In the genomic region with DNA sequence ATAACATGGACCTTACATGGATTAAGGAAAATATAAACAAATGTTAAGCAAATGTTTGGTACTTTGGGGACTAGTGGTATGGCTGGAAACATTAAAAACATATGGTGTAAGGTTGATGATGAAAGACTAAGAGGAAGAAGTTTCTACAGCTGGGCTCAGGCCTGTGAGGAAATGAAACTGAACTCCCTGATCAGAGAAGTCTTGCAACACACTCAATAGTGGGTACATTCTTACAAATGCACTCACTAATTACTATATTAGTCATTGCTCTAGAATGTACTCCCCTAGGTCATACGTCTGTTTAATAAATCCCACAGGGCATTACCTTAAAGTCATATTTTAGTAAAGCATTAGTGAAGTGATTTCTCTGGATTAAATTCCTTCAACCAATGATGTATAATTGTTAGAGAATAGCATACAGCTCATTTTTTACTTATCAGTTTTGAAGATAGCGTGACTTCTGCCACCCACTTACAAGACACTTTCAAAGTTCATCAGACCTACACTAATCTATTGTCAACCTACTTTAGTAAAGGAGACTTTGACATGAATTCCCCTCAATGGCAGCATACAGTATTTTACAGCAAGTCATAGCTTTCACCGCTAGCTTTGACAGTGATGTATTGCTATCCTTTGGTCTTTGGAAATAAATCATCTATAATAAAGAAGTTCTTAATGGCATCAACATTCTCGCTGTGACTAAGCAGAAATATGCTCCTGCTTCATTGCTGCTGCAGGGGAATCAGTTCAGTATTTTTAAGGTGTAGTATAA, we compare ENCODE assay signal across 15 mouse cellular contexts. TPM values are rescaled to one million over a fixed set of nuclear protein-coding genes. Genes with fewer than 3 reads are reported as not detected.
A peak's percentile ranks its signal among the peaks of the same experiment; 100 is the strongest.
DNase-seq lines count a peak whose midpoint lies in the region; ATAC-seq and TF ChIP-seq lines count a peak whose summit lies in the region.
"Had no signal": no experiment of that assay in that cellular context is flagged by ENCODE, and none has a peak within 500 bp of the region (broad histone marks: within the 10 kb centered on the region; RNA-seq: fewer than 3 reads in every experiment).

No protein-coding gene starts in this region.

- H3K9ac ChIP-seq in liver, postnatal 0 days (replicated peaks), result no peak overlapping the region
- H3K9ac ChIP-seq in liver, embryonic 11.5 days (ENCODE audit: low read depth, low read length), result no peak overlapping the region
- H3K9ac ChIP-seq in CH12.LX (ENCODE audit: insufficient read depth, low read depth), result 0 out of 2 replicates have a peak overlapping the region, but pooled peaks have one; percentile 48
- H3K9ac ChIP-seq in stomach, postnatal 0 days (ENCODE audit: low read length), result no peak overlapping the region
- no peak overlapping the region for H3K9ac ChIP-seq in heart, embryonic 11.5 days (ENCODE audit: low read depth, low read length)
- H3K9ac ChIP-seq: heart, embryonic 13.5 days; liver, embryonic 14.5 days had no signal

- TF ChIP-seq CTCF in liver, postnatal 0 days (IDR thresholded peaks at IDR 0.05; ENCODE audit: low read depth), result no peak
- TF ChIP-seq CTCF in CH12.LX (conservative IDR thresholded peaks at IDR 0.05 in 1 of 2, IDR thresholded peaks at IDR 0.05 in 1 of 2; ENCODE audit: low read depth in 2 of 2, low read length in 2 of 2), result no peak
- no peak for TF ChIP-seq CTCF in stomach, postnatal 0 days (IDR thresholded peaks at IDR 0.05; ENCODE audit: low read depth)

- ATAC-seq in liver, postnatal 0 days, result peak; percentile 56
- no peak for ATAC-seq in liver, embryonic 11.5 days (replicated peaks; ENCODE audit: low FRiP score)
- ATAC-seq in megakaryocyte, adult 5-6 weeks (ENCODE audit: poor library complexity, severe bottlenecking), result peak; percentile 100
- no peak for ATAC-seq in stomach, postnatal 0 days (ENCODE audit: low FRiP score, low TSS enrichment)
- no peak for ATAC-seq in heart, embryonic 11.5 days (replicated peaks; ENCODE audit: insufficient number of reproducible peaks, low FRiP score, low TSS enrichment)
- ATAC-seq: forebrain, embryonic 16.5 days had no signal

- H3K79me2 ChIP-seq in CH12.LX (replicated peaks; ENCODE audit: control insufficient read depth, extremely low read depth, insufficient read depth, poor library complexity, severe bottlenecking), result no peaks in the 10 kb centered on the region

- no peaks in the 10 kb centered on the region for H3K9me3 ChIP-seq in liver, postnatal 0 days (ENCODE audit: low read length)
- H3K9me3 ChIP-seq in liver, embryonic 11.5 days (ENCODE audit: control insufficient read depth, low read length), result no peaks in the 10 kb centered on the region
- H3K9me3 ChIP-seq in CH12.LX (replicated peaks; ENCODE audit: low read length), result no peaks in the 10 kb centered on the region
- no peaks in the 10 kb centered on the region for H3K9me3 ChIP-seq in stomach, postnatal 0 days (ENCODE audit: control insufficient read depth, low read length)
- no peaks in the 10 kb centered on the region for H3K9me3 ChIP-seq in heart, embryonic 11.5 days (replicated peaks; ENCODE audit: control insufficient read depth, low read length)
- H3K9me3 ChIP-seq: heart, embryonic 13.5 days had no signal

- in situ Hi-C loops in CH12.LX (cut with MboI; ENCODE audit: low pct_ligation_motif_present, low pct_unique_long_range_greater_than_20kb, low sequenced_read_pairs), result no loop called here

- H3K36me3 ChIP-seq in liver, postnatal 0 days (replicated peaks; ENCODE audit: insufficient read depth, low read length), result no peaks in the 10 kb centered on the region
- H3K36me3 ChIP-seq in liver, embryonic 11.5 days (ENCODE audit: control insufficient read depth, insufficient read depth, low read length), result no peaks in the 10 kb centered on the region
- no peaks in the 10 kb centered on the region for H3K36me3 ChIP-seq in CH12.LX (replicated peaks in 1 of 2; ENCODE audit: control insufficient read depth in 1 of 2, insufficient read depth in 1 of 2, low read length in 1 of 2)
- H3K36me3 ChIP-seq in stomach, postnatal 0 days (ENCODE audit: control insufficient read depth, insufficient read depth, low read length), result no peaks in the 10 kb centered on the region
- H3K36me3 ChIP-seq in heart, embryonic 11.5 days (ENCODE audit: control insufficient read depth, insufficient read depth, low read length), result no peaks in the 10 kb centered on the region
- H3K36me3 ChIP-seq: heart, embryonic 13.5 days had no signal

- DNase-seq in liver, postnatal 0 days, result no peak
- DNase-seq in liver, embryonic 11.5 days (ENCODE audit: low spot score), result no peak
- DNase-seq in 416B (ENCODE audit: low read depth) (peak; percentile 62), CH12.LX (ENCODE audit: extremely low read depth) (peak; percentile 38)
- no peak for DNase-seq in stomach, postnatal 0 days (ENCODE audit: low spot score)
- DNase-seq: adrenal gland, adult 2 months; cerebellum, adult 18-20 months; gastrocnemius, postnatal 10 days; thymus, adult 18-20 months had no signal

- dilution Hi-C loops in CH12.LX (cut with MboI; ENCODE audit: extremely low pct_ligation_motif_present, extremely low pct_unique_long_range_greater_than_20kb, low sequenced_read_pairs), result no loop called here

- H3K4me3 ChIP-seq in liver, postnatal 0 days (ENCODE audit: low read depth, low read length), result no peak overlapping the region
- H3K4me3 ChIP-seq in liver, embryonic 11.5 days (ENCODE audit: low read depth, low read length), result no peak overlapping the region
- H3K4me3 ChIP-seq in CH12.LX (replicated peaks in 1 of 3; ENCODE audit: low read depth in 2 of 3, low read length in 2 of 3, poor library complexity in 1 of 3), result peak overlapping the region in 1 of 3 experiments; percentile 28
- H3K4me3 ChIP-seq in stomach, postnatal 0 days (ENCODE audit: low read depth, low read length), result no peak overlapping the region
- no peak overlapping the region for H3K4me3 ChIP-seq in heart, embryonic 11.5 days (ENCODE audit: low read depth, low read length)
- H3K4me3 ChIP-seq: heart, embryonic 13.5 days; layer of hippocampus, adult 2 months had no signal

- no peak overlapping the region for H3K27ac ChIP-seq in liver, postnatal 0 days (ENCODE audit: low read depth)
- H3K27ac ChIP-seq in liver, embryonic 11.5 days (ENCODE audit: low read depth, low read length), result no peak overlapping the region
- H3K27ac ChIP-seq in CH12.LX (ENCODE audit: insufficient read depth, low read depth), result peak overlapping the region; percentile 79
- H3K27ac ChIP-seq in stomach, postnatal 0 days (replicated peaks), result no peak overlapping the region
- no peak overlapping the region for H3K27ac ChIP-seq in heart, embryonic 11.5 days (ENCODE audit: low read depth, low read length)
- H3K27ac ChIP-seq: heart, embryonic 13.5 days; layer of hippocampus, adult 2 months; liver, embryonic 14.5 days had no signal

- no peak for TF ChIP-seq RAD21 in CH12.LX (IDR thresholded peaks at IDR 0.05; ENCODE audit: low read depth, low read length)

- WGBS in liver, postnatal 0 days (ENCODE audit: insufficient replicate concordance), result 49% methylated on average over 4 of the region's 4 CpGs
- 69% methylated on average over 4 of the region's 4 CpGs for WGBS in liver, embryonic 11.5 days
- WGBS in stomach, postnatal 0 days, result 42% methylated on average over 4 of the region's 4 CpGs
- WGBS in heart, embryonic 11.5 days (ENCODE audit: insufficient replicate concordance), result 65% methylated on average over 4 of the region's 4 CpGs

- 0 out of 2 replicates have a peak, but pooled peaks cover under 1% of the 10 kb centered on the region for H3K27me3 ChIP-seq in liver, postnatal 0 days (ENCODE audit: insufficient read depth, low read length)
- H3K27me3 ChIP-seq in liver, embryonic 11.5 days (replicated peaks; ENCODE audit: control insufficient read depth, insufficient read depth, low read length), result no peaks in the 10 kb centered on the region; the same call in 1 of the 2 replicates
- no peaks in the 10 kb centered on the region for H3K27me3 ChIP-seq in CH12.LX (replicated peaks)
- H3K27me3 ChIP-seq in stomach, postnatal 0 days (ENCODE audit: control insufficient read depth, insufficient read depth, low read length), result no peaks in the 10 kb centered on the region
- H3K27me3 ChIP-seq in heart, embryonic 11.5 days (ENCODE audit: control insufficient read depth, insufficient read depth, low read length), result no peaks in the 10 kb centered on the region

- TF ChIP-seq POLR2A in CH12.LX (IDR thresholded peaks at IDR 0.05; ENCODE audit: low read depth, low read length), result no peak

- H3K4me2 ChIP-seq in liver, postnatal 0 days (ENCODE audit: low read depth, low read length), result no peak overlapping the region
- H3K4me2 ChIP-seq in liver, embryonic 11.5 days, result no peak overlapping the region
- 0 out of 2 replicates have a peak overlapping the region, but pooled peaks have one; percentile 13 for H3K4me2 ChIP-seq in CH12.LX (ENCODE audit: insufficient read depth, low read depth, poor library complexity, severe bottlenecking)
- H3K4me2 ChIP-seq in stomach, postnatal 0 days (replicated peaks; ENCODE audit: low read depth), result no peak overlapping the region
- no peak overlapping the region for H3K4me2 ChIP-seq in heart, embryonic 11.5 days
- H3K4me2 ChIP-seq: heart, embryonic 13.5 days had no signal

- TF ChIP-seq EP300 in liver, postnatal 0 days (IDR thresholded peaks at IDR 0.05; ENCODE audit: low read depth), result no peak
- peak; percentile 92 for TF ChIP-seq EP300 in CH12.LX (IDR thresholded peaks at IDR 0.05; ENCODE audit: low read length)
- TF ChIP-seq EP300 in stomach, postnatal 0 days (optimal IDR thresholded peaks at IDR 0.05), result no peak

- no peaks in the 10 kb centered on the region for H3K4me1 ChIP-seq in liver, postnatal 0 days (ENCODE audit: insufficient read depth)
- no peaks in the 10 kb centered on the region for H3K4me1 ChIP-seq in liver, embryonic 11.5 days (replicated peaks; ENCODE audit: control insufficient read depth, insufficient read depth, low read length)
- no peaks in the 10 kb centered on the region for H3K4me1 ChIP-seq in CH12.LX (ENCODE audit: control insufficient read depth in 1 of 2, insufficient read depth in 2 of 2)
- H3K4me1 ChIP-seq in stomach, postnatal 0 days (replicated peaks; ENCODE audit: control insufficient read depth, insufficient read depth), result no peaks in the 10 kb centered on the region
- no peaks in the 10 kb centered on the region for H3K4me1 ChIP-seq in heart, embryonic 11.5 days (ENCODE audit: control insufficient read depth, insufficient read depth, low read length)
- H3K4me1 ChIP-seq: heart, embryonic 13.5 days had no signal

TF ChIP-seq in CH12.LX, 34 proteins besides CTCF, POLR2A, EP300 and RAD21 (continues in another document):
- TF ChIP-seq ZC3H11A (IDR thresholded peaks at IDR 0.05; ENCODE audit: low read depth, low read length) (no peak), UBTF (IDR thresholded peaks at IDR 0.05; ENCODE audit: low read depth, low read length) (no peak)

RNA-seq across cellular contexts. Expression of gene Pcdh17, which starts 10.9 kb away (rescaled TPM):
- 1.1 and 1.2 TPM in 2 replicates for polyA plus RNA-seq in liver, postnatal 0 days (2015; fragmentation: Nextera tagmentation; extraction: Ambion mirVana)
- polyA plus RNA-seq in liver, embryonic 11.5 days (2014; fragmentation: Nextera tagmentation; extraction: Ambion mirVana), result 3.1 and 3.3 TPM in 2 replicates
- total RNA-seq in CH12.LX (2012; rRNA removed) (0.67 and 0.85 TPM in 2 replicates), CH12.LX (2014; rRNA removed) (0.14 and 0.19 TPM in 2 replicates)
- polyA plus RNA-seq in CH12.LX (2012; ENCODE audit: insufficient read length, low read depth), result 0.30 and 0.41 TPM in 2 replicates
- total RNA-seq in megakaryocyte, adult 5-6 weeks (2015), result not detected in 2 replicates
- total RNA-seq in megakaryocyte, adult 5-6 weeks (2017), result 0.08 TPM in 1 of 2 replicates, not detected in the other
- 2.4 and 2.5 TPM in 2 replicates for polyA plus RNA-seq in stomach, postnatal 0 days (2015; fragmentation: Nextera tagmentation; extraction: Ambion mirVana)
- polyA plus RNA-seq in heart, embryonic 11.5 days (2014; fragmentation: Nextera tagmentation; extraction: Ambion mirVana), result 1.8 and 1.9 TPM in 2 replicates

Comparison
In these comparisons a context has a peak if more than half of its experiments do, and no peak if none do; other contexts are left out.
1. ATAC-seq: peak in liver, postnatal 0 days (single experiment) and megakaryocyte, adult 5-6 weeks (single experiment); none in liver, embryonic 11.5 days (single experiment), stomach, postnatal 0 days (single experiment) and heart, embryonic 11.5 days (single experiment).
2. DNase-seq: peak in 416B (single experiment) and CH12.LX (single experiment); none in liver, postnatal 0 days (single experiment), liver, embryonic 11.5 days (single experiment) and stomach, postnatal 0 days (single experiment).